Mouse (Mus musculus): Measurements from ENCODE around the gene Plekha8.

DNA sequence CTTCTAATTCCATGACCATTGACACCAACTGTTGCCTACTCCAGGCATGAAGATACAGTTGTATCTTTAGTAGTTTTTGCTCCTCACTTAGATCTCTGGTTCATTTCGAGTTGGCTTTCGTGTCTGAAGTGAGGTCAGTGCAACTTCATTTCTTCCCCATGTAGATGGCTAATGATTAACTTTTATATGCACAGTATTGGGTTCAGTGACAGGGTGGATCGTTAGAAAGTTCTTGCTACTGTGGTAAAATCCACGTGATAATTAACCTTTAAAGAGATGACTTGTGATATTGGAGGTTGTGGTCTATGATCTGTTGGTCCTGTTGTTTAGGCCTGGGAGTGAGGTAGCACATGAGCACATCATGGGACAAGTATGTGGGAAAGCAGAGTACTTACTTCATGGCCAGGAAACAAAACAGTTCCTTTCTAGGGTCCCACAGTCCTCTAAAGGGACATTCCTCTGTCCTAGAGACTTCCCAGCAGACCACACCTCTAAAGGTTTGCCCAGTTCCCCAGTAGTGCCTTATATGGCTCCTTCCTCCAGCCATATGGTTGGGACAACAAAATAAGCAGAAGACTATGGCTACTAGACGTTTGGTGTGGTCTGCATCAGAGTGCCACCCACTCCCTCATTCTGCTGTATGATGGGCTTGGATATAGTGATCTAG is 5.9 kb downstream of the Plekha8 start:
- TF ChIP-seq CTCF (IDR thresholded peaks at IDR 0.05; ENCODE audit: control insufficient read depth, insufficient read depth, insufficient replicate concordance, low read depth, low read length), result no peak
- TF ChIP-seq POLR2A (IDR thresholded peaks at IDR 0.05; ENCODE audit: control insufficient read depth, low read depth, low read length), result no peak
